Mouse (Mus musculus) heart, postnatal 0 days (tissue): ENCODE measurements around the gene Atp6v0c. TPM values are rescaled to one million over a fixed set of nuclear protein-coding genes. Genes with fewer than 3 reads are reported as not detected.
A peak's percentile ranks its signal among the peaks of the same experiment; 100 is the strongest.

Experiments
- ATAC-seq: fragments of 200-750 bp; cut with Nextera tagmentation; 2 replicates; pipeline ENCODE4 v1.8.0; 2017; ENCODE audit warnings: low read depth, moderate number of reproducible peaks, moderate library complexity; ENCODE audit not compliant: insufficient read depth
- DNase-seq: peaks from one replicate; pipeline ENCODE4 v3.0.0-alpha.2; 2016; ENCODE audit warnings: low spot score
- H3K27ac ChIP-seq: fragments of 300-500 bp; sonication (generic); 2 replicates; pipeline ENCODE4 v1.5.1; 2014; ENCODE audit warnings: low read depth, mild to moderate bottlenecking
- H3K27me3 ChIP-seq: fragments of 300-500 bp; sonication (generic); 2 replicates; pipeline ENCODE4 v1.6.1; 2014; ENCODE audit warnings: low read length, mixed read lengths; ENCODE audit not compliant: control insufficient read depth, insufficient read depth
- H3K36me3 ChIP-seq: fragments of 300-500 bp; sonication (generic); replicated peaks from 2 replicates; pipeline ENCODE4 v1.6.1; 2014; ENCODE audit warnings: low read length, mixed read lengths; ENCODE audit not compliant: control insufficient read depth, insufficient read depth
- H3K4me1 ChIP-seq: fragments of 300-500 bp; sonication (generic); 2 replicates; pipeline ENCODE4 v1.6.1; 2014; ENCODE audit warnings: antibody characterized with exemption; ENCODE audit not compliant: control insufficient read depth, insufficient read depth
- H3K4me2 ChIP-seq: fragments of 300-500 bp; sonication (generic); 2 replicates; pipeline ENCODE4 v1.6.1; 2014; ENCODE audit warnings: low read depth, mild to moderate bottlenecking, low read length, moderate library complexity
- H3K4me3 ChIP-seq: fragments of 300-500 bp; sonication (generic); 2 replicates; pipeline ENCODE4 v1.5.1; 2014; ENCODE audit warnings: low read depth, low read length
- H3K9ac ChIP-seq: fragments of 300-500 bp; sonication (generic); replicated peaks from 2 replicates; pipeline ENCODE4 v1.6.1; 2014; ENCODE audit warnings: low read depth, low read length, mixed read lengths
- H3K9me3 ChIP-seq: fragments of 300-500 bp; sonication (generic); replicated peaks from 2 replicates; pipeline ENCODE4 v1.6.1; 2016; ENCODE audit warnings: low read length; ENCODE audit not compliant: control insufficient read depth
- CTCF ChIP-seq: IDR thresholded peaks from 2 replicates; pipeline ENCODE4 v1.5.1; 2016; ENCODE audit warnings: antibody characterized with exemption, control low read depth, low read depth
- EP300 ChIP-seq: IDR thresholded peaks from 2 replicates; pipeline ENCODE4 v1.6.1; 2016; ENCODE audit warnings: antibody characterized with exemption, low read depth
- WGBS: fragments of 180-500 bp; shearing (Covaris S2); extraction: QIAGEN DNeasy Blood & Tissue Kit; methylation state at CpG from one replicate; pipeline ENCODE4 v1.1.7; 2014; 5-methylcytosine and 5-hydroxymethylcytosine counted together
- polyA plus RNA-seq: library from polyadenylated mRNA; unstranded; fragments of >200 nt; fragmentation: Nextera tagmentation; extraction: Ambion mirVana; gene quantifications from 2 replicates; pipeline ENCODE4 v1.2.1, GENCODE M21; 2015
- total RNA-seq: library from RNA; depleted of rRNA; stranded (reverse); fragments of >200 nt; gene quantifications from 2 replicates; pipeline ENCODE4 v1.2.3, GENCODE M21; 2014; ENCODE audit warnings: low replicate concordance

The Atp6v0c gene
- total and polyA plus RNA-seq, 2 experiments from 2014 or later = 238 to 570 TPM

DNA sequence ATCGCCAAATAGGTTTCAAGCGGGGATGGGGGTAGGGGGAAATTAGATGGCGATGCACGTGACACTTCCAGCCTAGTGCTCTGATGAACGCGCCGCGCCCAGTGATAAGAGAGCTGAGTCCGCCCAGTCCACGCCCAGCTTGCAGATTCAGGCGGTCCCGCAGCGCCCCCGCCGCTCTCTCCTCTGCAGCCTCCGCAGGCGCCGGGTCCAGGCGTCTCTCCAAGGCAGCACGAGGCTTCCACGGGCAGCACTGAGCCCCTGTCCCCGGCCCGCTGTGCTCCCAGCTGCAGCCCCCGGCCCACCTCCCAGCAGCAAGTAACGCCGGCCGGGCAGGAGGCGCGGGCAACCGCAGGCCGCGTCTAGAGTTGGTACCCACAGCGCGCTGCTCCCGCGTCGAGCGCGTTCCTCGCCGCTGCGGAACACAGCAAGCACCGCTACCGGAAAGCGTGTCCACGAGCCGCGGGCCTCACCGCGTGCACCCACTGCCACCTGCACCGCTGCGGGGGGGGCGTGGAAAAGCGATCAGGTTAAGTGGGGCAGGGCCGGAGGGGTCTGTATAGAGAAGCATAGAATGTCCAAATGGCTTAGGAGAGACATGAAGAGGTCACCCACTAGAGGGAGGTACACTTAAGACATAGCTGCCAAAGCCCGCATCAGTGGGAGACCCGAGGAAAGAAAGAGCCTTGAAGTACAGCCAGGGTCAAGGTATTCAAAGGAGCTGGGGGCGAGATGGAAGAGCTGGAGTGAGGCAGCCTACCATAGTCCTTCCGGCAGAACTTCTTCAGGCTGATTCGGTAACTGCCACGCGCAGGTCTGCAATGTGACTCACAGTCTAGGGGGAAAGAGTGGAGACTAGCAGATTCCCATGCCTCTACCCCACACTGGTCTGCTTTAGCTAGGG, 37.2 kb upstream of the Atp6v0c start:
- ATAC-seq (no peak), DNase-seq (no peak)
- TF ChIP-seq EP300 (no peak), CTCF (no peak)
- H3K9ac ChIP-seq = no peak overlapping the region
- no peaks in the 10 kb centered on the region for H3K9me3 ChIP-seq
- H3K4me2 ChIP-seq = peak overlapping the region; percentile 92
- no peak overlapping the region for H3K27ac ChIP-seq
- peak overlapping the region; percentile 70 for H3K4me3 ChIP-seq
- H3K27me3 ChIP-seq = peaks cover 48% of the 10 kb centered on the region
- H3K4me1 ChIP-seq = peaks cover 52% of the 10 kb centered on the region
- H3K36me3 ChIP-seq = no peaks in the 10 kb centered on the region
- WGBS = 9% methylated on average over 62 of the region's 62 CpGs

DNA sequence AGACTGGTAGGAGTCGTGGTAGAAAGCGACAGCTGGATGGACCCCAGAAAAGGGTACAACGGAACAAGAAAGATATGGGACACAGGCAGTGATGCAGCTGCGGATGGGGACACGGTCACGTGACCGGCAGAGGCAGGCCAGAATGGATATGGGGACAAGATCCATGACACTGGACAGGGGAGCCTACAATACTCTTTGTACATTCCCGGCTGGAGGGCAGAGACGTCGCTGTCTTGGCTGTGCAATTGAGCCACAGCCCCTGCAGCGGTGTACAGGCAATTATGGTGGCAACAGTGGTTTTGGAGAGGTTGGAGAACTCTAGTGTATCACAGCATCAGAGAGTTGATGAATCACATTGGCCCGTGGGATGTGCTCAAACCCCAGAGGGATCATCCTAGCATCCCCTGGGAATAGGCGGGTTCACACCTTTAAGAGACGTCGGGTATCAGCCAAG, 36.4 kb upstream of the Atp6v0c start:
- Histone ChIP-seq H3K9ac (no peak overlapping the region), H3K9me3 (no peaks in the 10 kb centered on the region), H3K4me1 (peaks cover 52% of the 10 kb centered on the region), H3K36me3 (no peaks in the 10 kb centered on the region), H3K4me3 (peak overlapping the region; percentile 70), H3K27me3 (peaks cover 45% of the 10 kb centered on the region), H3K4me2 (peak overlapping the region; percentile 92), H3K27ac (no peak overlapping the region)
- 5% methylated on average over 15 of the region's 15 CpGs for WGBS
- ATAC-seq = peak; percentile 22; the same call in 1 of the 2 replicates
- no peak for TF ChIP-seq EP300
- TF ChIP-seq CTCF = no peak
- DNase-seq = no peak

DNA sequence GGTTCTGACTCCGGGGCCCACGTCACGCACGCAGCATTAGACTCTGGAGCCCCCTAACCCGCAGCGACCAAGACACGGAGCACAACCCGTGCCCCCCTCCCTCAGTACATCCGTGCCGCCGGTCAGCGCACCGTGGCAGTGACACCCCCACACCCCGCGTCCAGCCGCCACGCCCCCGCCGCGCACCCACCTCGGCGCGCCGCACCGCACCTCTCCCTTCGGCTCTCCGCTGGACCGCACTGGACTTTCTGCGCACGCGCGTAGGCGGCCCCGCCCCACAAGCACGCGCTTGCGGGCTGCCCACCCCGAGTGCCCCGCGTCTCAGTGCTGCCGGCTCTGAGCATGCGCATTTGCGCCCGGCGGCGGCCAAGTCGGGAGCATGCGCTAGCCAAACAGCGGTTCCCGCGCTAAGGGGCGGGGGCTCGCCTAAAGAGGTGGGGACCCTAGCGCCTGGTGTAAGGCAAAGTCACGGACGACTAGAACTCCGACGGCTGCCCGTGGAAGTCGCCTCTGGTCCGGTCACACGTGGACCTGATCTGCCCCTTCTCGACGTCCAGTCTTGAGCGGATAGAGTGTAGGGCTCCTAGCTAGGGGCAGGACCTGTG, 35.9 kb upstream of the Atp6v0c start, which contains the start of gene Tbc1d24:
TSS of gene Tbc1d24 (minus strand) at position 279 of the 605 bp plus-strand sequence.
- peak within 1 kb of the TSS; percentile 70 for H3K4me3 ChIP-seq
- H3K27ac ChIP-seq = peak within 1 kb of the TSS; percentile 11
- H3K27me3 ChIP-seq = peaks cover 40% of the 10 kb centered on the region
- H3K9ac ChIP-seq = peak within 1 kb of the TSS; percentile 45
- peak; percentile 76 for DNase-seq
- H3K4me2 ChIP-seq = peak within 1 kb of the TSS; percentile 92
- no peaks in the 10 kb centered on the region for H3K9me3 ChIP-seq
- TF ChIP-seq CTCF = no peak
- no peak for TF ChIP-seq EP300
- peaks cover 52% of the 10 kb centered on the region for H3K4me1 ChIP-seq
- WGBS = under 1% methylated on average over 65 of the region's 65 CpGs
- peak; percentile 79 for ATAC-seq
- no peaks in the 10 kb centered on the region for H3K36me3 ChIP-seq

DNA sequence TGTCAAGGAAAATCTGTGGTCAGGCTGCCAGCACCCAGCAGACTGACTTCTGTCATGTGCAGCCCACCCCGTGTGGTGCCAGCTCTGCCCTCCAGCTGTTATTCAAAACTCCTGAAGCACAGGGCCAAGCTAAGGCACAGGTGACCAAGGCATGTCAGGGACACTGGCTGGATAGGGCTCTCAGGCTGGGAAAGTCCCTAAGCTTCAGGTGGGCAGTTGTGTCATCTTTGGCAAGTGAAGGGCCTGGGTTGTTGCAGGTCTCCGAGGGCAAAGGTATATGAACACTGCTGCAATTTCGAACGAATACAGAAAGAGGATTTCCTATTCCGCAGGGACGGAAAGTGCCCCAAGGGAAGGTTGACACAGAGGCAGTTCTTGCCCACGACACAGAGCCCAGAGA, 35.3 kb upstream of the Atp6v0c start:
- DNase-seq = no peak
- H3K9me3 ChIP-seq = no peaks in the 10 kb centered on the region
- ATAC-seq = no peak
- WGBS = 7% methylated on average over 7 of the region's 7 CpGs
- peaks cover 55% of the 10 kb centered on the region for H3K4me1 ChIP-seq
- H3K4me2 ChIP-seq = peak overlapping the region; percentile 92
- H3K36me3 ChIP-seq = no peaks in the 10 kb centered on the region
- H3K27me3 ChIP-seq = peaks cover 35% of the 10 kb centered on the region
- TF ChIP-seq EP300 (no peak), CTCF (no peak)
- peak overlapping the region; percentile 45 for H3K9ac ChIP-seq
- H3K4me3 ChIP-seq = peak overlapping the region; percentile 70
- peak overlapping the region; percentile 11; the same call in 1 of the 2 replicates for H3K27ac ChIP-seq

DNA sequence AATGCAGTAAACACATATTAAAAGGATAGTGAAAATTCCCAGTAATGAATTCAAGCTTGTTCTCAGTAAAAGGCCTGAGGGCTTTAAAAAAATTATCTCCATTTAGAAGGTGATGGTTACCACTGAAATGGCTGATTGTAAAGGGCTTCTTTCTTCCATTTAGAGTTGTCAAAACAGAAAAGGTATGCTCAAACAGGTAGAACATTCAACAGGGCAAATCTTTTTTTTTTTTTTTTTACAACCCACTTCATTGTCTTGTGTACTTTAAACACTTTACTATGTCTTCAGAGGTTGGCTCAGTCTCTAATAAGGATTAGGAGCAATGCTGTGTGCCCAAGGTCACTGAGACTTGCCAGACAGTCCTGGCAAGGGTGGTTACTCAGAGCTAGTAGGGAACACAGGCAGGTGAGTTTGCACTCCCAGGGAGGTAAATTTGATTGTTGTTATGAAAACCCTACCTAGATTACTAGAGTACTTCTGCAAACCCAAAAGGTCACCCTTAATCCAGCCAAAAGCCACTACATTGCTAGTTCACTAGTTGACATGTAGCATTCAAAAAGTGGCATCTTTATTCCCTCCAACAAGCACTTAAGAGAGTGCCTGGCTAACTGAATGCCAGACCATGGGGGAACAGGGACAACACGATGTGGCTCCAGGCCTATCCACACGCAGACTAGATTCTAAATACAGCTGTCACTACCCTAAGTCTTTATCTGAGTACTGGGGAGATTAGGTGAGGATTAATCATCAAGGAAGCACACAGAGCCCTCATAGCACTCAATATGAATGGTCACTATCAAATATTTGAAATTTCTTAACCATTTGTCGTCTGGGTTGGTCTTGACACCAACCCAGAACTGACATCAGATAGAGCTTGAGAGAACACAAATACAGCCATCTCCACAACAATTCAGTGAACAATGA, 34.4 kb upstream of the Atp6v0c start:
- no peak overlapping the region for H3K4me3 ChIP-seq
- DNase-seq (no peak), ATAC-seq (no peak)
- H3K9ac ChIP-seq = no peak overlapping the region
- peaks cover 56% of the 10 kb centered on the region for H3K4me1 ChIP-seq
- WGBS = 36% methylated on average over 3 of the region's 3 CpGs
- no peak overlapping the region for H3K27ac ChIP-seq
- peak overlapping the region; percentile 92 for H3K4me2 ChIP-seq
- H3K27me3 ChIP-seq = peaks cover 28% of the 10 kb centered on the region
- H3K36me3 ChIP-seq = no peaks in the 10 kb centered on the region
- TF ChIP-seq EP300 = no peak
- no peak for TF ChIP-seq CTCF
- no peaks in the 10 kb centered on the region for H3K9me3 ChIP-seq
